Mouse (Mus musculus): ENCODE data around the gene Igf2r. TPM values are rescaled to one million over a fixed set of nuclear protein-coding genes. Genes with fewer than 3 reads are reported as not detected.

Gene Igf2r
- polyA plus RNA-seq, 1 experiment from 2014 or later: 70.4 TPM

GRCm38 (mm10) chr17:12721118-12721886 is 48.2 kb downstream of the Igf2r start:
- POLR2A ChIA-PET: no interaction called here

GRCm38 (mm10) chr17:12718251-12718650 is 51.2 kb downstream of the Igf2r start:
- POLR2A ChIA-PET: no interaction called here
- DNase-seq (ENCODE audit: low read depth, low spot score) (no peak), ATAC-seq (no peak)
- H3K27me3 ChIP-seq: no peaks in the 10 kb centered on the region
- CTCF ChIA-PET: no interaction called here
- no peak for TF ChIP-seq CTCF (IDR thresholded peaks at IDR 0.05)
- in situ Hi-C loops (cut with MboI; ENCODE audit: low pct_unique_long_range_greater_than_20kb): no loop called here

More at GRCm38 (mm10) chr17:12721118-12721886, 48.2 kb downstream of the Igf2r start:
- DNase-seq (ENCODE audit: low read depth, low spot score) (no peak), ATAC-seq (no peak)
- TF ChIP-seq CTCF (IDR thresholded peaks at IDR 0.05): no peak
- H3K27me3 ChIP-seq: no peaks in the 10 kb centered on the region
- in situ Hi-C loops (cut with MboI; ENCODE audit: low pct_unique_long_range_greater_than_20kb): no loop called here
- CTCF ChIA-PET: interaction anchor here (1.4 kb wide), 1 partner anchor 50 kb away, joined by 4 read pairs; no protein-coding TSS in a partner anchor

- DNase-seq (ENCODE audit: low read depth, low spot score) (no peak), ATAC-seq (no peak)
- no peaks in the 10 kb centered on the region for H3K27me3 ChIP-seq
- POLR2A ChIA-PET: no interaction called here
- TF ChIP-seq CTCF (IDR thresholded peaks at IDR 0.05): no peak
- in situ Hi-C loops (cut with MboI; ENCODE audit: low pct_unique_long_range_greater_than_20kb): no loop called here
- CTCF ChIA-PET: no interaction called here
Measured at GRCm38 (mm10) chr17:12717445-12717844, 52.0 kb downstream of the Igf2r start.

GRCm38 (mm10) chr17:12715032-12715431 is 54.4 kb downstream of the Igf2r start:
- ChIA-PET CTCF (interaction anchor here (1.3 kb wide), 1 partner anchor 18 kb away, joined by 3 read pairs; no protein-coding TSS in a partner anchor), POLR2A (interaction anchor here (0.8 kb wide), 1 partner anchor 9 kb away, joined by 3 read pairs; no protein-coding TSS in a partner anchor)
- in situ Hi-C loops (cut with MboI; ENCODE audit: low pct_unique_long_range_greater_than_20kb): no loop called here
- TF ChIP-seq CTCF (IDR thresholded peaks at IDR 0.05): no peak
- ATAC-seq (no peak), DNase-seq (ENCODE audit: low read depth, low spot score) (no peak)
- no peaks in the 10 kb centered on the region for H3K27me3 ChIP-seq

GRCm38 (mm10) chr17:12714080-12714561 is 55.3 kb downstream of the Igf2r start:
- CTCF ChIA-PET: interaction anchor here (0.9 to 1.3 kb wide), 3 partner anchors 8 to 69 kb away, joined by 3 read pairs; no protein-coding TSS in a partner anchor
- POLR2A ChIA-PET: no interaction called here
- ATAC-seq (no peak), DNase-seq (ENCODE audit: low read depth, low spot score) (no peak)
- TF ChIP-seq CTCF (IDR thresholded peaks at IDR 0.05): no peak
- H3K27me3 ChIP-seq: no peaks in the 10 kb centered on the region
- in situ Hi-C loops (cut with MboI; ENCODE audit: low pct_unique_long_range_greater_than_20kb): no loop called here

- ChIA-PET CTCF (interaction anchor here (1.1 kb wide), 1 partner anchor 70 kb away, joined by 3 read pairs; no protein-coding TSS in a partner anchor), POLR2A (interaction anchor here (0.7 to 0.9 kb wide), 2 partner anchors 27 to 28 kb away, joined by 3 read pairs; no protein-coding TSS in a partner anchor)
- no peaks in the 10 kb centered on the region for H3K27me3 ChIP-seq
- no peak for ATAC-seq
- DNase-seq (ENCODE audit: low read depth, low spot score): no peak
- in situ Hi-C loops (cut with MboI; ENCODE audit: low pct_unique_long_range_greater_than_20kb): no loop called here
- TF ChIP-seq CTCF (IDR thresholded peaks at IDR 0.05): no peak
Measured at GRCm38 (mm10) chr17:12712993-12713392, 56.5 kb downstream of the Igf2r start.

- CTCF ChIA-PET: no interaction called here
- POLR2A ChIA-PET: no interaction called here
- in situ Hi-C loops (cut with MboI; ENCODE audit: low pct_unique_long_range_greater_than_20kb): no loop called here
- no peak for TF ChIP-seq CTCF (IDR thresholded peaks at IDR 0.05)
- no peaks in the 10 kb centered on the region for H3K27me3 ChIP-seq
- no peak for DNase-seq (ENCODE audit: low read depth, low spot score)
- ATAC-seq: no peak
Measured at GRCm38 (mm10) chr17:12712191-12712590, 57.3 kb downstream of the Igf2r start.

- POLR2A ChIA-PET: no interaction called here
- DNase-seq (ENCODE audit: low read depth, low spot score): no peak
- ATAC-seq: no peak
- in situ Hi-C loops (cut with MboI; ENCODE audit: low pct_unique_long_range_greater_than_20kb): no loop called here
- H3K27me3 ChIP-seq: no peaks in the 10 kb centered on the region
- CTCF ChIA-PET: interaction anchor here (1.1 kb wide), 1 partner anchor 11 kb away, joined by 3 read pairs; no protein-coding TSS in a partner anchor
- no peak for TF ChIP-seq CTCF (IDR thresholded peaks at IDR 0.05)
Measured at GRCm38 (mm10) chr17:12710976-12711375, 58.5 kb downstream of the Igf2r start.

GRCm38 (mm10) chr17:12710050-12710780 is 59.2 kb downstream of the Igf2r start:
- DNase-seq (ENCODE audit: low read depth, low spot score) (no peak), ATAC-seq (no peak)
- TF ChIP-seq CTCF (IDR thresholded peaks at IDR 0.05): no peak
- in situ Hi-C loops (cut with MboI; ENCODE audit: low pct_unique_long_range_greater_than_20kb): no loop called here
- ChIA-PET CTCF (interaction anchor here (1.1 kb wide), 1 partner anchor 10 kb away, joined by 3 read pairs; no protein-coding TSS in a partner anchor), POLR2A (no interaction called here)
- no peaks in the 10 kb centered on the region for H3K27me3 ChIP-seq

GRCm38 (mm10) chr17:12708398-12708797 is 61.1 kb downstream of the Igf2r start:
- POLR2A ChIA-PET: no interaction called here
- TF ChIP-seq CTCF (IDR thresholded peaks at IDR 0.05): no peak
- ATAC-seq (no peak), DNase-seq (ENCODE audit: low read depth, low spot score) (no peak)
- CTCF ChIA-PET: interaction anchor here (0.9 kb wide), 1 partner anchor 25 kb away, joined by 3 read pairs; no protein-coding TSS in a partner anchor
- in situ Hi-C loops (cut with MboI; ENCODE audit: low pct_unique_long_range_greater_than_20kb): no loop called here
- H3K27me3 ChIP-seq: no peaks in the 10 kb centered on the region

Measured in Patski (cell line).